Mouse (Mus musculus) spleen, adult 2 months (tissue): ENCODE results near the gene Szrd1.

Experiments
- CTCF ChIP-seq: fragments of 200-500 bp; IDR thresholded peaks from 2 replicates; pipeline ENCODE4 v1.5.1; 2011; ENCODE audit warnings: mild to moderate bottlenecking, inconsistent platforms; ENCODE audit not compliant: insufficient read depth, insufficient read length, insufficient replicate concordance; ENCODE audit errors: extremely low read depth
- POLR2A ChIP-seq: fragments of 200-500 bp; IDR thresholded peaks from 2 replicates; pipeline ENCODE4 v1.6.1; 2011; ENCODE audit warnings: low read depth, low read length, inconsistent platforms

- no peak for TF ChIP-seq CTCF
- no peak for TF ChIP-seq POLR2A
Measured at GRCm38 (mm10) chr4:141134751-141135530, 4.6 kb downstream of the Szrd1 start.
